Mouse (Mus musculus) liver, adult 2 months (tissue): ENCODE data around the gene Arnt2.

ENCODE experiments used
- CTCF ChIP-seq: fragments of 200-500 bp; IDR thresholded peaks from 2 replicates; pipeline ENCODE4 v1.5.1; 2011; ENCODE audit warnings: low read depth, low read length, control low read depth
- POLR2A ChIP-seq: fragments of 200-500 bp; IDR thresholded peaks from 2 replicates; pipeline ENCODE4 v1.6.1; 2011; ENCODE audit warnings: low read length, control low read depth; ENCODE audit not compliant: insufficient read depth; ENCODE audit errors: extremely low read depth

GRCm38 (mm10) chr7:84240406-84240805, 169.6 kb downstream of the Arnt2 start:
- TF ChIP-seq CTCF (no peak), POLR2A (no peak)
